Mouse (Mus musculus) testis, adult 2 months (tissue): ENCODE measurements at regions not wholly inside any gene's neighbourhood (a gene's known extent, or its start where the extent isn't known, plus 50 kb on each side); places are given as distances from the start of the nearest gene placed in this dataset.

ENCODE experiments used
- CTCF ChIP-seq: fragments of 200-500 bp; IDR thresholded peaks from 2 replicates; pipeline ENCODE4 v1.5.1; 2012; ENCODE audit warnings: low read depth, mild to moderate bottlenecking, inconsistent platforms, low read length, moderate library complexity; ENCODE audit not compliant: control insufficient read depth, insufficient read depth, insufficient replicate concordance
- POLR2A ChIP-seq: fragments of 200-500 bp; IDR thresholded peaks from 2 replicates; pipeline ENCODE4 v1.6.1; 2012; ENCODE audit warnings: low read depth, mild to moderate bottlenecking, inconsistent platforms, low read length, moderate library complexity; ENCODE audit not compliant: control insufficient read depth

DNA sequence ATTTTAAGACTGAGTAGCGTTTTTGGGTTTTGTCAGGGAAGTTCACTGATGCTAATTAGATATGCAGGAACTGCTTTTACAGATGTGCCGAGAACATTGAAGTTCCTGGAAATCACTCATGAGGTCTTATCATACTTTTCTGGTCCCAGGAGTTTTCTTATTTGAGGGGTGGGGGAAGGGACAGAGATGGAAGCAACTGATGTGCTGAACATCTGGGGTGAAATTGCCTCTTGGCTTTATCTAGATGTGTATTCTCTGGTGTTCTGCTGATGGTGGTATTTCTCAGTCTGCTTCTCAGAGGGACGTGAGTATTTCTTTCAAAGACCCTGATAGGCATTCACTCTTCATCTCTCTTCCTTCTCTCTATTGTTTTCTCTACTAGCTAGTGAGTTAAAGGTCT, 107.5 kb upstream of the Sel1l start:
- no peak for TF ChIP-seq POLR2A
- no peak for TF ChIP-seq CTCF
